Mouse (Mus musculus) thymus, postnatal 4 days (tissue): ENCODE data around the gene Rpl13a.

Experiments used
- DNase-seq: peaks from one replicate; pipeline ENCODE4 v3.0.0; 2021

The Rpl13a gene

GRCm38 (mm10) chr7:45086084-45086483 is 42.5 kb downstream of the Rpl13a start:
- no peak for DNase-seq

- peak; percentile 64 for DNase-seq
These were observed 45.2 kb downstream of the Rpl13a start for GRCm38 (mm10) chr7:45083300-45083890.

- peak; percentile 55 for DNase-seq
These were observed 45.9 kb downstream of the Rpl13a start for GRCm38 (mm10) chr7:45082401-45083299.

- no peak for DNase-seq
These were observed 47.5 kb downstream of the Rpl13a start for GRCm38 (mm10) chr7:45081016-45081415.

- peak; percentile 96 for DNase-seq
These were observed 48.7 kb downstream of the Rpl13a start for GRCm38 (mm10) chr7:45079856-45080255.

- peak; percentile 87 for DNase-seq
These were observed 50.0 kb downstream of the Rpl13a start for GRCm38 (mm10) chr7:45078513-45078912.

GRCm38 (mm10) chr7:45077829-45078228 is 50.7 kb downstream of the Rpl13a start:
- DNase-seq = no peak

GRCm38 (mm10) chr7:45077322-45077721 is 51.2 kb downstream of the Rpl13a start:
- no peak for DNase-seq

- no peak for DNase-seq
These were observed 52.1 kb downstream of the Rpl13a start for GRCm38 (mm10) chr7:45076501-45076900.
